Comparison of ENCODE assay signal across 8 mouse cellular contexts in the genomic region with DNA sequence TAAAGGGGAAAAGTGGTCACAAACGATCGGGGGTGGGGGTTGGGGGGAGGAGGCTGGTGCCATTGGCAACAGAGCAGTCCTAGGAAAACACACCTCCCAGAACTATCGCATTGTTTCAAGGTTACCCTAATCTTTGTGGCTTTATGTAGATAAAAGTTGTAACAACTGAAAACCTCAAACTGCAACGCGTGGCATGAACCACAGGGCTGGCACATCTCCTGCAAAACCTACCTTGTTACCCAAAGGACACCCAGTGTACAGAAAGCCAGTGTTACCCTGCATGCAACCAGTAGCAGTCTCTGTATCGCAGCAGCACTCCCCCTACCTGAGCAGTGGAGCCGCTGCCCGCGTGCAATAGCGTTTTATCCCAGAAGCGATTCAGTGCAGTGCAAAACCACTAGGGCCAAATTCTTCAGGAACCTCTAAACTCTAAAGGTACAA. TPM values are rescaled to one million over a fixed set of nuclear protein-coding genes. Genes with fewer than 3 reads are reported as not detected.
DNase-seq lines count a peak whose midpoint lies in the region; ATAC-seq and TF ChIP-seq lines count a peak whose summit lies in the region.

No protein-coding gene starts in this region.

- H3K27ac ChIP-seq in gastrocnemius, adult 2 months, result peak overlapping the region; percentile 92
- H3K27ac ChIP-seq in forebrain, embryonic 15.5 days (replicated peaks), result peak overlapping the region; percentile 77
- H3K27ac ChIP-seq in hindbrain, postnatal 0 days, result peak overlapping the region; percentile 78
- peak overlapping the region; percentile 92 for H3K27ac ChIP-seq in midbrain, embryonic 10.5 days (replicated peaks)

- intact Hi-C loops in gastrocnemius, adult 2 months (cut with DNase I), result no loop called here
- intact Hi-C loops in left cerebral cortex, postnatal 4 days (cut with DNase I), result no loop called here

- H3K36me3 ChIP-seq in forebrain, embryonic 15.5 days, result no peaks in the 10 kb centered on the region
- no peaks in the 10 kb centered on the region for H3K36me3 ChIP-seq in hindbrain, postnatal 0 days (ENCODE audit: insufficient read depth, low read length)
- peaks cover 4% of the 10 kb centered on the region; the same call in 1 of the 2 replicates for H3K36me3 ChIP-seq in midbrain, embryonic 10.5 days

- H3K4me3 ChIP-seq in gastrocnemius, adult 2 months, result peak overlapping the region; percentile 98
- H3K4me3 ChIP-seq in forebrain, embryonic 15.5 days, result peak overlapping the region; percentile 93
- peak overlapping the region; percentile 84 for H3K4me3 ChIP-seq in hindbrain, postnatal 0 days (ENCODE audit: low read length)
- H3K4me3 ChIP-seq in midbrain, embryonic 10.5 days, result peak overlapping the region; percentile 84

- peak; percentile 45 for DNase-seq in gastrocnemius, adult 2 months
- DNase-seq in gastrocnemius, adult 18-20 months (ENCODE audit: low spot score), result no peak
- DNase-seq in cerebellum, adult 11-12 months, result peak; percentile 11
- peak; percentile 78 for DNase-seq in hindbrain, postnatal 0 days (ENCODE audit: low spot score)
- peak; percentile 48 for DNase-seq in left cerebral cortex, postnatal 4 days
- DNase-seq in midbrain, embryonic 10.5 days (ENCODE audit: low spot score), result peak; percentile 61
- DNase-seq in spleen, adult 18-20 months, result peak; percentile 33 to 44

- peak overlapping the region; percentile 91 for H3K9ac ChIP-seq in forebrain, embryonic 15.5 days (replicated peaks)
- H3K9ac ChIP-seq in hindbrain, postnatal 0 days (replicated peaks; ENCODE audit: low read length), result peak overlapping the region; percentile 81

- TF ChIP-seq CTCF in gastrocnemius, adult 2 months (IDR thresholded peaks at IDR 0.05), result peak; percentile 49
- TF ChIP-seq CTCF in hindbrain, postnatal 0 days (IDR thresholded peaks at IDR 0.05; ENCODE audit: low read depth), result peak; percentile 75

- under 1% methylated on average over 11 of the region's 11 CpGs for WGBS in forebrain, embryonic 15.5 days
- WGBS in hindbrain, postnatal 0 days, result 3% methylated on average over 11 of the region's 11 CpGs
- WGBS in midbrain, embryonic 10.5 days, result 7% methylated on average over 11 of the region's 11 CpGs

- no peaks in the 10 kb centered on the region for H3K27me3 ChIP-seq in forebrain, embryonic 15.5 days
- H3K27me3 ChIP-seq in hindbrain, postnatal 0 days (ENCODE audit: insufficient read depth, low read length), result no peaks in the 10 kb centered on the region
- no peaks in the 10 kb centered on the region for H3K27me3 ChIP-seq in midbrain, embryonic 10.5 days (ENCODE audit: low read depth, poor library complexity, severe bottlenecking)

- H3K4me1 ChIP-seq in forebrain, embryonic 15.5 days, result peaks cover 23% of the 10 kb centered on the region
- H3K4me1 ChIP-seq in hindbrain, postnatal 0 days (ENCODE audit: insufficient read depth, low read length), result peaks cover 3% of the 10 kb centered on the region; the same call in 1 of the 2 replicates
- peaks cover 19% of the 10 kb centered on the region for H3K4me1 ChIP-seq in midbrain, embryonic 10.5 days

- peak overlapping the region; percentile 77 for H3K4me2 ChIP-seq in forebrain, embryonic 15.5 days (replicated peaks)
- H3K4me2 ChIP-seq in hindbrain, postnatal 0 days (ENCODE audit: low read depth, low read length), result peak overlapping the region; percentile 89

- no peaks in the 10 kb centered on the region for H3K9me3 ChIP-seq in forebrain, embryonic 15.5 days
- H3K9me3 ChIP-seq in hindbrain, postnatal 0 days (ENCODE audit: low read length), result no peaks in the 10 kb centered on the region
- H3K9me3 ChIP-seq in midbrain, embryonic 10.5 days (replicated peaks), result no peaks in the 10 kb centered on the region

- ATAC-seq in forebrain, embryonic 15.5 days (replicated peaks), result peak; percentile 61
- 0 out of 2 replicates have a peak, but pooled peaks have one; percentile 31 for ATAC-seq in hindbrain, postnatal 0 days

RNA-seq across cellular contexts. Expression of gene Fam126a, which starts 1.1 kb away (rescaled TPM):
- total RNA-seq in gastrocnemius, adult 2 months (2021), result 1 to 10 TPM; 4.7 to 9.0 TPM
- 1 to 10 TPM; 5.2 to 6.1 TPM for total RNA-seq in gastrocnemius, adult 18-20 months (2021)
- 52.0 and 52.3 TPM in 2 replicates for polyA plus RNA-seq in forebrain, embryonic 15.5 days (2015; fragmentation: Nextera tagmentation; extraction: Ambion mirVana)
- total RNA-seq in hindbrain, postnatal 0 days (2014; rRNA removed), result 24.5 and 26.6 TPM in 2 replicates
- polyA plus RNA-seq in hindbrain, postnatal 0 days (2015; fragmentation: Nextera tagmentation; extraction: Ambion mirVana), result 16.5 and 17.7 TPM in 2 replicates
- total RNA-seq in left cerebral cortex, postnatal 4 days (2021), result 10 to 100 TPM; 62.8 to 73.1 TPM
- 24.6 and 26.7 TPM in 2 replicates for polyA plus RNA-seq in midbrain, embryonic 10.5 days (2016; fragmentation: Nextera tagmentation; extraction: Ambion mirVana)
